Mouse (Mus musculus) limb, embryonic 14.5 days (tissue): ENCODE results near the gene Mipol1. TPM values are rescaled to one million over a fixed set of nuclear protein-coding genes. Genes with fewer than 3 reads are reported as not detected.
A peak's percentile ranks its signal among the peaks of the same experiment; 100 is the strongest.
"Not testable (repeated sequence)": the region's sequence is repeated elsewhere in the genome, so short reads cannot be mapped to it uniquely, and the experiment has no call there.

Source experiments
- ATAC-seq: fragments of 200-750 bp; cut with Nextera tagmentation; 2 replicates; pipeline ENCODE4 v1.8.0; 2017; ENCODE audit warnings: low read depth, moderate number of reproducible peaks, moderate TSS enrichment; ENCODE audit not compliant: low FRiP score
- DNase-seq: peaks from one replicate; pipeline ENCODE4 v3.0.0-alpha.2; 2015; ENCODE audit warnings: low spot score
- H3K27ac ChIP-seq: fragments of 300-500 bp; sonication (generic); replicated peaks from 2 replicates; pipeline ENCODE4 v1.5.1; 2014; ENCODE audit warnings: low read depth, mild to moderate bottlenecking, low read length, moderate library complexity, mixed read lengths
- H3K27me3 ChIP-seq: fragments of 300-500 bp; sonication (generic); 2 replicates; pipeline ENCODE4 v1.6.1; 2014; ENCODE audit warnings: low read length, mixed read lengths; ENCODE audit not compliant: control insufficient read depth, insufficient read depth
- H3K36me3 ChIP-seq: fragments of 300-500 bp; sonication (generic); 2 replicates; pipeline ENCODE4 v1.6.1; 2014; ENCODE audit warnings: mild to moderate bottlenecking, low read length, moderate library complexity, mixed read lengths; ENCODE audit not compliant: control insufficient read depth, insufficient read depth
- H3K4me1 ChIP-seq: fragments of 300-500 bp; sonication (generic); 2 replicates; pipeline ENCODE4 v1.6.1; 2014; ENCODE audit warnings: antibody characterized with exemption, low read length, mixed read lengths; ENCODE audit not compliant: control insufficient read depth, insufficient read depth
- H3K4me2 ChIP-seq: fragments of 300-500 bp; sonication (generic); replicated peaks from 2 replicates; pipeline ENCODE4 v1.6.1; 2014; ENCODE audit warnings: low read depth, mild to moderate bottlenecking, low read length, moderate library complexity; ENCODE audit not compliant: severe bottlenecking
- H3K4me3 ChIP-seq: fragments of 300-500 bp; sonication (generic); replicated peaks from 2 replicates; pipeline ENCODE4 v1.5.1; 2014; ENCODE audit warnings: low read length
- H3K9ac ChIP-seq: fragments of 300-500 bp; sonication (generic); 2 replicates; pipeline ENCODE4 v1.6.1; 2014; ENCODE audit warnings: mild to moderate bottlenecking, low read depth, low read length, moderate library complexity; ENCODE audit not compliant: severe bottlenecking
- H3K9me3 ChIP-seq: fragments of 300-500 bp; sonication (generic); 2 replicates; pipeline ENCODE4 v1.6.1; 2016; ENCODE audit warnings: low read length; ENCODE audit not compliant: control insufficient read depth
- POLR2A ChIP-seq: fragments of 200-500 bp; IDR thresholded peaks from 2 replicates; pipeline ENCODE4 v1.8.0; 2012; ENCODE audit warnings: inconsistent platforms, mild to moderate bottlenecking, moderate library complexity, borderline replicate concordance; ENCODE audit not compliant: insufficient read depth, insufficient read length; ENCODE audit errors: extremely low read depth
- WGBS: fragments of 180-500 bp; shearing (Covaris S2); extraction: QIAGEN DNeasy Blood & Tissue Kit; methylation state at CpG from one replicate; pipeline ENCODE4 v1.1.7; 2014; 5-methylcytosine and 5-hydroxymethylcytosine counted together
- polyA plus RNA-seq, 2 experiments: library from polyadenylated mRNA; depleted of rRNA in 1 of 2; stranded (reverse) in 1 of 2; unstranded in 1 of 2; fragments of >200 nt; fragmentation: Nextera tagmentation in 1 of 2; extraction: Ambion mirVana in 1 of 2; gene quantifications; 2 replicates each; pipeline versions ENCODE4 v1.2.1 to v1.2.3; 2012 to 2014

The Mipol1 gene
- polyA plus RNA-seq, 2 experiments = 5.3 to 8.2 TPM

GRCm38 (mm10) chr12:57199427-57199826 lies 30.8 kb upstream of the Mipol1 start:
- Histone ChIP-seq H3K36me3 (no peaks in the 10 kb centered on the region), H3K4me3 (no peak overlapping the region), H3K4me1 (no peaks in the 10 kb centered on the region), H3K9ac (no peak overlapping the region), H3K27me3 (peaks cover 17% of the 10 kb centered on the region), H3K27ac (no peak overlapping the region), H3K9me3 (no peaks in the 10 kb centered on the region), H3K4me2 (no peak overlapping the region)
- 96% methylated on average over 2 of the region's 2 CpGs for WGBS
- no peak for TF ChIP-seq POLR2A
- ATAC-seq (no peak), DNase-seq (no peak)

DNA sequence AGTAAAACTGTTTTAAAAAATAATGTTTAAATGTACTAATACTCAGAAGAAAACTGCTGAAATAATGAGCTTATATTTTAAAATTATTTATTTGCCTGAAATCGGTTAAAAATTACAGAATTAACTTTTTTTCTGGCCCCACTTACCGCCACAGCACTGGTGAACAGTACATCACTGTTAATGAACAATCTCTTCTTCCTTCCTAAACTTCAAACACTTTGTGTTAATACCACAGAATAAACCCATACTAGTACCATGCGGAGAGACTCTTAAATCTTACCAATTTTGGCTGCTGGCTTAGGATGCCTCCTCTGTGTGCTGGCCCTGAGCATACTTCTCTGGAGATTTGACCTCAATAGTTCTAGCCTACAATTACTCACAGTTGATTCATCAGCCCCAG lies 28.3 kb upstream of the Mipol1 start:
- no peaks in the 10 kb centered on the region for H3K36me3 ChIP-seq
- no peak overlapping the region for H3K4me3 ChIP-seq
- ATAC-seq = no peak
- no peak for TF ChIP-seq POLR2A
- no peaks in the 10 kb centered on the region for H3K9me3 ChIP-seq
- H3K4me1 ChIP-seq = no peaks in the 10 kb centered on the region
- no peak overlapping the region for H3K27ac ChIP-seq
- H3K9ac ChIP-seq = no peak overlapping the region
- WGBS = 88% methylated on average over 3 of the region's 3 CpGs
- DNase-seq = no peak
- H3K27me3 ChIP-seq = peaks cover 8% of the 10 kb centered on the region
- no peak overlapping the region for H3K4me2 ChIP-seq

- ATAC-seq = no peak
- 68% methylated on average over 4 of the region's 4 CpGs for WGBS
- no peak overlapping the region for H3K9ac ChIP-seq
- TF ChIP-seq POLR2A = no peak
- H3K4me2 ChIP-seq = no peak overlapping the region
- H3K9me3 ChIP-seq = no peaks in the 10 kb centered on the region
- H3K27me3 ChIP-seq = no peaks in the 10 kb centered on the region
- no peak overlapping the region for H3K4me3 ChIP-seq
- no peaks in the 10 kb centered on the region for H3K4me1 ChIP-seq
- no peak overlapping the region for H3K27ac ChIP-seq
- no peaks in the 10 kb centered on the region for H3K36me3 ChIP-seq
- no peak for DNase-seq
Observed at GRCm38 (mm10) chr12:57204276-57204851, 25.9 kb upstream of the Mipol1 start.

DNA sequence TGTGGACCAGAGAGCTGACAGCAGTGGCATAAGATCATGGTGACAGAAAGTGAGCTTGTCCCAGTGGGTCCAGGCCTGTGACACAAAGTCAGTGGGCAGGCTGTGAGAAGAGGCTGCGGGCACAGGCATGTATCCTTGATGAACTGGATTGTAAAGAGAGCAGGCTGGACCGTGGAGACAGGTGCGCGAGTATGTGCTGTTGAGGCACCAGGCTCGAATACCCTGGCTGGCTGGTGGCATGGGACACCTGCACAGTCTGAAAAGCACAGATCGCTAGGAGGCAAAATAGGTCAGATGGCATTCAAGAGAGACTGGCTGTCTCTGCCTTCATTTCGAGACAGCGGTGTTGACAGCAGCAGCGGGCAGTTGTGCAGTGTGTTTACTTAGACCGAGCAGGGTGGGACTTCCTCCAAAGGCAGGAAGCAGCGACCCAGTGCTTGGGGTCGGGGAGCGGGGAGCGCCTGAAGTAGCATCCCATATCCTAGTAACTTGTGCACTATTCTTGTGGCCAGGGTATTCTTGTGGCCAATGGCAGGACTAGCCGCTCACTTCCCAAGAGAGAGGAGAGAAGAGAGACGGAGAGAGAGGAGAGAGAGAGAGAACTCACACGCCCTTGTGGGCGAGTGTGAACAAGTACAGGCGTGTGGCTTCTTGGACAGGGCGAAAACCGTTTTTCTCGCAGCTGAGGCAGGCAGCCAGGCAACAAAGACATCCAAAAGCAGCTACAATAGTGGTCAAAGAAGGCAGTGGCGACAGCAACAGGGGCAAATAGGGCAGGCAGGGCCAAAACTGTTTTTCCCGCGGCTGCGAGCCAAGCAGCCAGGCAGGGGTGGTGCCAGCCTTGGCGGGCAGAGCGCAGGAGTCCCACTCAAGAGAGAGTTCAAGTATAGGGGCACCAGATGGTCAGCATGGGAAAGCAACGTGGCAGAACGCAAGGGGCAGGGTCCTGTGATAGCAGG lies 18.6 kb upstream of the Mipol1 start:
- 0 out of 2 replicates have a peak, but pooled peaks have one; percentile 4 for TF ChIP-seq POLR2A
- peak; percentile 73 for ATAC-seq
- no peaks in the 10 kb centered on the region for H3K36me3 ChIP-seq

DNA sequence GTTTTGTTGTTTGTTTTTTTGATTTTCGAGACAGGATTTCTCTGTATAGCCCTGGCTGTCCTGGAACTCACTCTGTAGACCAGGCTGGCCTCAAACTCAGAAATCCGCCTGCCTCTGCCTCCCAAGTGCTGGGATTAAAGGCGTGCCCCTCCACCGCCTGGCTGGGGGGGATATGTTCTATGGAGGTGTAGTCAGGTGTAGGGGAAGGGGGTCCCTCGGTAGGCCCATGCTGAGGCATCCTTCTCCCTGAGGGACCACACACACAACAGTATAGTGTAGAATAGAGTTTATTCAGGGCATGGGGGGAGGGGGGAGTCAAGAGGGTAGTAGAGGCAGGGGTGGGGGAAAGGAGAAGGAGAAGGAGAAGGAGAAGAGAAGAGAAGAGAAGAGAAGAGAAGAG lies 17.8 kb upstream of the Mipol1 start:
- not testable (repeated sequence) for H3K36me3 ChIP-seq, H3K27ac ChIP-seq, H3K9ac ChIP-seq, H3K4me1 ChIP-seq, H3K4me3 ChIP-seq, H3K27me3 ChIP-seq, ATAC-seq, DNase-seq, H3K4me2 ChIP-seq, H3K9me3 ChIP-seq
- WGBS = 77% methylated on average over 5 of the region's 5 CpGs

More for the DNA sequence above, 18.6 kb upstream of the Mipol1 start:
- H3K4me3 ChIP-seq = peak overlapping the region; percentile 34
- peak overlapping the region; percentile 87 for H3K4me2 ChIP-seq
- peak; percentile 4 for DNase-seq
- H3K27me3 ChIP-seq = no peaks in the 10 kb centered on the region
- H3K27ac ChIP-seq = no peak overlapping the region
- no peaks in the 10 kb centered on the region for H3K4me1 ChIP-seq
- WGBS = 7% methylated on average over 30 of the region's 30 CpGs
- no peaks in the 10 kb centered on the region for H3K9me3 ChIP-seq
- peak overlapping the region; percentile 53 for H3K9ac ChIP-seq
